Mouse (Mus musculus) heart, postnatal 0 days (tissue): ENCODE measurements around the gene Rassf4. TPM values are rescaled to one million over a fixed set of nuclear protein-coding genes. Genes with fewer than 3 reads are reported as not detected.

Experiments
- ATAC-seq: fragments of 200-750 bp; cut with Nextera tagmentation; 2 replicates; pipeline ENCODE4 v1.8.0; 2017; ENCODE audit warnings: low read depth, moderate number of reproducible peaks, moderate library complexity; ENCODE audit not compliant: insufficient read depth
- DNase-seq: peaks from one replicate; pipeline ENCODE4 v3.0.0-alpha.2; 2016; ENCODE audit warnings: low spot score
- H3K27ac ChIP-seq: fragments of 300-500 bp; sonication (generic); 2 replicates; pipeline ENCODE4 v1.5.1; 2014; ENCODE audit warnings: low read depth, mild to moderate bottlenecking
- H3K27me3 ChIP-seq: fragments of 300-500 bp; sonication (generic); 2 replicates; pipeline ENCODE4 v1.6.1; 2014; ENCODE audit warnings: low read length, mixed read lengths; ENCODE audit not compliant: control insufficient read depth, insufficient read depth
- H3K36me3 ChIP-seq: fragments of 300-500 bp; sonication (generic); replicated peaks from 2 replicates; pipeline ENCODE4 v1.6.1; 2014; ENCODE audit warnings: low read length, mixed read lengths; ENCODE audit not compliant: control insufficient read depth, insufficient read depth
- H3K4me1 ChIP-seq: fragments of 300-500 bp; sonication (generic); 2 replicates; pipeline ENCODE4 v1.6.1; 2014; ENCODE audit warnings: antibody characterized with exemption; ENCODE audit not compliant: control insufficient read depth, insufficient read depth
- H3K4me2 ChIP-seq: fragments of 300-500 bp; sonication (generic); 2 replicates; pipeline ENCODE4 v1.6.1; 2014; ENCODE audit warnings: low read depth, mild to moderate bottlenecking, low read length, moderate library complexity
- H3K4me3 ChIP-seq: fragments of 300-500 bp; sonication (generic); 2 replicates; pipeline ENCODE4 v1.5.1; 2014; ENCODE audit warnings: low read depth, low read length
- H3K9ac ChIP-seq: fragments of 300-500 bp; sonication (generic); replicated peaks from 2 replicates; pipeline ENCODE4 v1.6.1; 2014; ENCODE audit warnings: low read depth, low read length, mixed read lengths
- H3K9me3 ChIP-seq: fragments of 300-500 bp; sonication (generic); replicated peaks from 2 replicates; pipeline ENCODE4 v1.6.1; 2016; ENCODE audit warnings: low read length; ENCODE audit not compliant: control insufficient read depth
- CTCF ChIP-seq: IDR thresholded peaks from 2 replicates; pipeline ENCODE4 v1.5.1; 2016; ENCODE audit warnings: antibody characterized with exemption, control low read depth, low read depth
- EP300 ChIP-seq: IDR thresholded peaks from 2 replicates; pipeline ENCODE4 v1.6.1; 2016; ENCODE audit warnings: antibody characterized with exemption, low read depth
- WGBS: fragments of 180-500 bp; shearing (Covaris S2); extraction: QIAGEN DNeasy Blood & Tissue Kit; methylation state at CpG from one replicate; pipeline ENCODE4 v1.1.7; 2014; 5-methylcytosine and 5-hydroxymethylcytosine counted together
- polyA plus RNA-seq: library from polyadenylated mRNA; unstranded; fragments of >200 nt; fragmentation: Nextera tagmentation; extraction: Ambion mirVana; gene quantifications from 2 replicates; pipeline ENCODE4 v1.2.1, GENCODE M21; 2015
- total RNA-seq: library from RNA; depleted of rRNA; stranded (reverse); fragments of >200 nt; gene quantifications from 2 replicates; pipeline ENCODE4 v1.2.3, GENCODE M21; 2014; ENCODE audit warnings: low replicate concordance

Gene Rassf4
- total and polyA plus RNA-seq, 2 experiments from 2014 or later: 2.6 to 5.9 TPM

- no peak for ATAC-seq
- no peaks in the 10 kb centered on the region for H3K9me3 ChIP-seq
- TF ChIP-seq CTCF (no peak), EP300 (no peak)
- 61% methylated on average over 9 of the region's 9 CpGs for WGBS
- no peaks in the 10 kb centered on the region for H3K36me3 ChIP-seq
- H3K4me2 ChIP-seq: no peak overlapping the region
- H3K9ac ChIP-seq: no peak overlapping the region
- H3K27me3 ChIP-seq: no peaks in the 10 kb centered on the region
- peak overlapping the region; percentile 96 for H3K27ac ChIP-seq
- H3K4me3 ChIP-seq: no peak overlapping the region
- H3K4me1 ChIP-seq: peaks cover 62% of the 10 kb centered on the region
- DNase-seq: no peak
These were observed 37.0 kb downstream of the Rassf4 start for GRCm38 (mm10) chr6:116636581-116637235.

- Histone ChIP-seq H3K9ac (no peak overlapping the region), H3K4me3 (no peak overlapping the region), H3K4me1 (peaks cover 62% of the 10 kb centered on the region), H3K4me2 (no peak overlapping the region), H3K36me3 (no peaks in the 10 kb centered on the region), H3K27me3 (no peaks in the 10 kb centered on the region), H3K27ac (peak overlapping the region; percentile 96), H3K9me3 (no peaks in the 10 kb centered on the region)
- ATAC-seq (peak; percentile 97), DNase-seq (peak; percentile 97)
- WGBS: 8% methylated on average over 10 of the region's 10 CpGs
- peak; percentile 99 for TF ChIP-seq EP300
- no peak for TF ChIP-seq CTCF
These were observed 38.2 kb downstream of the Rassf4 start for GRCm38 (mm10) chr6:116635251-116636180.

GRCm38 (mm10) chr6:116633741-116634695 lies 39.7 kb downstream of the Rassf4 start:
- Histone ChIP-seq H3K4me1 (peaks cover 49% of the 10 kb centered on the region), H3K4me2 (no peak overlapping the region), H3K9ac (0 out of 2 replicates have a peak overlapping the region, but pooled peaks have one; percentile 40), H3K27me3 (no peaks in the 10 kb centered on the region), H3K36me3 (no peaks in the 10 kb centered on the region), H3K9me3 (no peaks in the 10 kb centered on the region), H3K27ac (peak overlapping the region; percentile 96), H3K4me3 (no peak overlapping the region)
- TF ChIP-seq EP300 (no peak), CTCF (no peak)
- 91% methylated on average over 17 of the region's 17 CpGs for WGBS
- no peak for DNase-seq
- no peak for ATAC-seq

- DNase-seq (peak; percentile 71), ATAC-seq (no peak)
- H3K4me2 ChIP-seq: no peak overlapping the region
- no peak overlapping the region for H3K27ac ChIP-seq
- H3K9me3 ChIP-seq: no peaks in the 10 kb centered on the region
- H3K4me3 ChIP-seq: no peak overlapping the region
- no peak overlapping the region for H3K9ac ChIP-seq
- H3K27me3 ChIP-seq: no peaks in the 10 kb centered on the region
- H3K4me1 ChIP-seq: peaks cover 34% of the 10 kb centered on the region
- 30% methylated on average over 1 of the region's 1 CpGs for WGBS
- no peaks in the 10 kb centered on the region for H3K36me3 ChIP-seq
- TF ChIP-seq CTCF (peak; percentile 93), EP300 (no peak)
These were observed 41.6 kb downstream of the Rassf4 start for GRCm38 (mm10) chr6:116632129-116632528.

GRCm38 (mm10) chr6:116629766-116630165 lies 44.0 kb downstream of the Rassf4 start:
- H3K27ac ChIP-seq: peak overlapping the region; percentile 94; the same call in 1 of the 2 replicates
- no peak overlapping the region for H3K4me3 ChIP-seq
- WGBS: 65% methylated on average over 10 of the region's 10 CpGs
- H3K36me3 ChIP-seq: peaks cover 9% of the 10 kb centered on the region; the same call in 1 of the 2 replicates
- ATAC-seq (no peak), DNase-seq (no peak)
- peaks cover 11% of the 10 kb centered on the region for H3K4me1 ChIP-seq
- peak overlapping the region; percentile 71; the same call in 1 of the 2 replicates for H3K4me2 ChIP-seq
- no peaks in the 10 kb centered on the region for H3K27me3 ChIP-seq
- TF ChIP-seq EP300 (no peak), CTCF (no peak)
- no peak overlapping the region for H3K9ac ChIP-seq
- H3K9me3 ChIP-seq: no peaks in the 10 kb centered on the region
